In the genomic region with DNA sequence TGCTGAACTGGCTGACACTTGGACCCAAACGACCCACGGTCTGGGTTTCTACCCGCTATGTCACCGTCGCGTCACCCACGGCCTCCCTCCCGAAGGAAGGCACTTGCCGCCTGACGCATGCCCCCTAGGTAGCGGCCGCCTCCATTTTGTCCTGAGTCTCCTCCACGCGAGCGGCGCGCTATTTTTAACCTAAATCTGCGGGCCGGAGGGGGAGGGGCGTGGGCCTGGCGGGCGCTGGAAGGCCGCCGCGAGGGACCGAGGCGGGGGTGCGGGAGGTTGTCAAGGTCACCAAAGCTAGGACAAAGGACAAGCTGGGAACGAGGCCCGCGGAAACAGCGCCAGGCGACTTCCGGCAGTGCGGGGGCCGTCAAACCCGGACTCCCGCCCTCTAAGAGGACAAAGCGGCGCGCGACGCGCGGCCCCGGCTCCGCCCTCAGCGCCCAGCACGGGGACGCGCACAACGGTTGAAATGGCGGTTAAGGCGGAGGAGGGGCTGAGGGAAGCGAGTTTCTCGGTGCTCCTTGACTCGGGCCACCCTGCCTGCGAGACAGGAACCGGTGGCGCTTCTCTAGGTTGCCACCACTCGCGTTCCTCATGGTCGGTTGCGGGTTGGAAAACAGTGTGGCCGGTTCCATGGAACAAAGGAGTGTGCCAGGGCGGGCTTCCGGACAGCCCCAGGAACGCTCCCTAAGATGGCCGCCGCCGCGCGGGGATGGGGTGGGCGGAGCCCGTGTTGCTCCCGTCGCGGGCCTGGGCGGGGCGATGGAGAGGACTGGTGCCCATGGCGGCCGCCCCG, we compare ENCODE assay signal across 8 mouse cellular contexts. TPM values are rescaled to one million over a fixed set of nuclear protein-coding genes. Genes with fewer than 3 reads are reported as not detected.
DNase-seq lines count a peak whose midpoint lies in the region; ATAC-seq lines count a peak whose summit lies in the region.

A gene (plus strand): TSS at position 742 of the 796 bp plus-strand sequence.

- under 1% methylated on average over 83 of the region's 83 CpGs for WGBS in forebrain, embryonic 10.5 days
- under 1% methylated on average over 83 of the region's 83 CpGs for WGBS in heart, embryonic 15.5 days
- WGBS in liver, embryonic 15.5 days (ENCODE audit: insufficient replicate concordance), result under 1% methylated on average over 83 of the region's 83 CpGs
- under 1% methylated on average over 83 of the region's 83 CpGs for WGBS in neural tube, embryonic 12.5 days

- peak within 1 kb of the TSS; percentile 83 for H3K9ac ChIP-seq in heart, embryonic 15.5 days
- H3K9ac ChIP-seq in liver, embryonic 15.5 days, result peak within 1 kb of the TSS; percentile 94
- H3K9ac ChIP-seq in neural tube, embryonic 12.5 days, result peak within 1 kb of the TSS; percentile 85

- ATAC-seq in CD4-positive, CD25-positive, alpha-beta regulatory T cell, adult 4 months, result peak; percentile 79
- ATAC-seq in heart, embryonic 15.5 days (replicated peaks; ENCODE audit: insufficient number of reproducible peaks, insufficient read depth, low FRiP score, low read depth), result peak; percentile 93
- ATAC-seq in liver, embryonic 15.5 days (ENCODE audit: insufficient read depth), result peak; percentile 93
- ATAC-seq in neural tube, embryonic 12.5 days (ENCODE audit: low FRiP score, low read depth), result peak; percentile 95

- peaks cover 32% of the 10 kb centered on the region for H3K36me3 ChIP-seq in forebrain, embryonic 10.5 days (replicated peaks)
- H3K36me3 ChIP-seq in heart, embryonic 15.5 days, result peaks cover 23% of the 10 kb centered on the region
- peaks cover 34% of the 10 kb centered on the region for H3K36me3 ChIP-seq in liver, embryonic 15.5 days (replicated peaks)
- peaks cover 25% of the 10 kb centered on the region for H3K36me3 ChIP-seq in neural tube, embryonic 12.5 days

- H3K4me1 ChIP-seq in forebrain, embryonic 10.5 days, result peaks cover 48% of the 10 kb centered on the region
- H3K4me1 ChIP-seq in heart, embryonic 15.5 days (replicated peaks), result peaks cover 27% of the 10 kb centered on the region
- H3K4me1 ChIP-seq in liver, embryonic 15.5 days (replicated peaks), result peaks cover 44% of the 10 kb centered on the region
- H3K4me1 ChIP-seq in neural tube, embryonic 12.5 days, result peaks cover 22% of the 10 kb centered on the region

- H3K27me3 ChIP-seq in forebrain, embryonic 10.5 days (ENCODE audit: poor library complexity, severe bottlenecking), result no peaks in the 10 kb centered on the region
- H3K27me3 ChIP-seq in heart, embryonic 15.5 days, result no peaks in the 10 kb centered on the region
- no peaks in the 10 kb centered on the region for H3K27me3 ChIP-seq in liver, embryonic 15.5 days
- H3K27me3 ChIP-seq in neural tube, embryonic 12.5 days (replicated peaks), result no peaks in the 10 kb centered on the region

- no peaks in the 10 kb centered on the region for H3K9me3 ChIP-seq in forebrain, embryonic 10.5 days
- no peaks in the 10 kb centered on the region for H3K9me3 ChIP-seq in heart, embryonic 15.5 days (replicated peaks)
- no peaks in the 10 kb centered on the region for H3K9me3 ChIP-seq in liver, embryonic 15.5 days (replicated peaks)
- no peaks in the 10 kb centered on the region for H3K9me3 ChIP-seq in neural tube, embryonic 12.5 days

- peak within 1 kb of the TSS; percentile 95 for H3K27ac ChIP-seq in forebrain, embryonic 10.5 days
- peak within 1 kb of the TSS; percentile 100 for H3K27ac ChIP-seq in heart, embryonic 15.5 days
- peak within 1 kb of the TSS; percentile 100 for H3K27ac ChIP-seq in liver, embryonic 15.5 days (replicated peaks)
- peak within 1 kb of the TSS; percentile 99 for H3K27ac ChIP-seq in neural tube, embryonic 12.5 days

- DNase-seq in c-Kit-negative CD71-positive TER-119-positive erythroid progenitor cells, embryonic 14.5 days (ENCODE audit: low read depth, low spot score), result peak; percentile 94
- DNase-seq in forebrain, embryonic 10.5 days (ENCODE audit: extremely low spot score, low spot score), result peak; percentile 95
- peak; percentile 97 to 99 for DNase-seq in kidney, postnatal 36 days
- peak; percentile 95 for DNase-seq in telencephalon, adult 2 months (ENCODE audit: low read depth, low spot score)

- H3K4me3 ChIP-seq in forebrain, embryonic 10.5 days, result peak within 1 kb of the TSS; percentile 66
- peak within 1 kb of the TSS; percentile 81 for H3K4me3 ChIP-seq in heart, embryonic 15.5 days
- H3K4me3 ChIP-seq in liver, embryonic 15.5 days (replicated peaks), result peak within 1 kb of the TSS; percentile 77
- H3K4me3 ChIP-seq in neural tube, embryonic 12.5 days, result peak within 1 kb of the TSS; percentile 57

- peak within 1 kb of the TSS; percentile 64 for H3K4me2 ChIP-seq in heart, embryonic 15.5 days
- peak within 1 kb of the TSS; percentile 79 for H3K4me2 ChIP-seq in liver, embryonic 15.5 days
- H3K4me2 ChIP-seq in neural tube, embryonic 12.5 days (replicated peaks), result peak within 1 kb of the TSS; percentile 73

RNA-seq across cellular contexts. Expression of the gene that starts here (rescaled TPM):
- 100 to 1,000 TPM; 151 to 205 TPM for polyA plus RNA-seq in CD4-positive, CD25-positive, alpha-beta regulatory T cell, adult 4 months (2017; shearing (Covaris generic))
- polyA plus RNA-seq in forebrain, embryonic 10.5 days (2016; fragmentation: Nextera tagmentation; extraction: Ambion mirVana), result 77.3 and 84.2 TPM in 2 replicates
- polyA plus RNA-seq in heart, embryonic 15.5 days (2015; fragmentation: Nextera tagmentation; extraction: Ambion mirVana), result 202 and 343 TPM in 2 replicates
- polyA plus RNA-seq in liver, embryonic 15.5 days (2015; fragmentation: Nextera tagmentation; extraction: Ambion mirVana), result 60.2 and 78.6 TPM in 2 replicates
- polyA plus RNA-seq in neural tube, embryonic 12.5 days (2016; fragmentation: Nextera tagmentation; extraction: Ambion mirVana), result 119 and 122 TPM in 2 replicates

Comparison
In these comparisons a context has a peak if more than half of its experiments do, and no peak if none do; other contexts are left out.
1. Peak in every context shown above with its lines: DNase-seq, ATAC-seq, H3K4me3 ChIP-seq and H3K27ac ChIP-seq.